Mouse (Mus musculus) cerebral cortex, adult 2 months (tissue): ENCODE measurements around the gene Prss29.

ENCODE experiments used
- whole genome bisulfite sequencing: fragments of 180-500 bp; shearing (Covaris S2); methylation state at CpG from one replicate; pipeline ENCODE4 v1.1.7; 2018; 5-methylcytosine and 5-hydroxymethylcytosine counted together

The Prss29 gene

DNA sequence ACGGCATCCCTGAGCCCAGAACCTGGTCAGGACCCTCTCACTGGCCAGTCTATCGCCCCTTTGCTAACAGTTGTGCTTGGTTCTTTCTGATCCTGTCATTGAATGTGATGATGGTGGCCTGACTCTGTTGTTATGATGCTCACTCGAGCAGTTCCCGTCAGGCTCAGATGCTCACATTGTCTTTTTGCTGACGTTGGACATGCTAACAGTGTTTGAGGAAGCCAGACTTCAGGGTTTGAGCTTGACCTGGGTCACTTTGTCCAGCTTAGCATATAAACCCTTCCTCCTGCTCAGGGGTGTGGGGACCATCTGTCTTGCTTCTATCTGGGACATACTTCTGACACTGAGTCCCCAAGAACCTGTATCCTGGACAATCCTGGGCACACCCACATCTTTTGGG is at the start of gene Prss29:
Prss29 (plus strand) TSS at position 301 of the 400 bp plus-strand sequence.
- 78% methylated on average over 5 of the region's 5 CpGs for WGBS

DNA sequence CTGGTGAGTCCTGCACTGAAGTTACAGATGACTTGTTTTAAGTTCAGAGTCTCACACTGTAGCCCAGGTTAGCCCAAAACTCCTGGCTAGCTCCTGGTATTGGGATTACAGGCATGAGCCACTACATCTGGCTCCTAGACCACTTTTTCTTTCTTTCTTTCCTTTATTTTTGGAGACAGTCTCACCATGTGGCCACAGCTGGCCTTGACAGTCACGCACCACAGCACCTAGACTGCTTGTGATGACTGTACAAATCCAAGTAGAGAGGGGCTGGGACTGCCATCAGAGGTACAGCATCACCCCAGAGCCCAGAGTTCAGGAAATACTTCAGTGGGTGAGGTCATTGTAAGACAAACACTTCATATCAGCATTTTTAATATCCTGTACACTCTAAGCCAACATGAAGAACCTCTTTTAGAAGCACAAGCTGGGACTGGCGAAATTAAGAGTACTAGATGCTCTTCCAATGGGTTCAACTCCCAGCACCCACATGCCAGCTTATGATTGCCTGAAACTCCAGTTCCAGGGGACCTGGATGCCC is 47.6 kb upstream of the Prss29 start:
- 60% methylated on average over 2 of the region's 2 CpGs for WGBS

DNA sequence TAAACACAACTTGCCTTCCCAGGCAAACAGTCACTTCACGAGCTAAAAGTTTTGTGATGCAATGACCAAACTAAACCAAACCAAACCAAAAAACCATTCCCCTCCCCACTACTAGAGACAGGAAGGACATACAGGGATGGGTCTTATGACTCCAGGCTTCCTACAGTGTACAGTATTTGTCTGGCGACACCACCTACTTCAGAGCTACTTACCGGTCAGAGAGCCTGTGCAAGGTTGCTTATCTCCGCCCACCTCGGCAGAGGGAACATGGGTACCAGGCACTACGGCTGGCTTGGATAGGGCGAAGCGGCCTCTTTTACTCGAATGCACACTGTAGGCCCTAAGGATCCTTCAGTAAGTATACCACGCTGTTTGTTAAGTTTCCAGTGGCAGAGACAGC is 46.1 kb upstream of the Prss29 start:
- WGBS = under 1% methylated on average over 10 of the region's 10 CpGs

DNA sequence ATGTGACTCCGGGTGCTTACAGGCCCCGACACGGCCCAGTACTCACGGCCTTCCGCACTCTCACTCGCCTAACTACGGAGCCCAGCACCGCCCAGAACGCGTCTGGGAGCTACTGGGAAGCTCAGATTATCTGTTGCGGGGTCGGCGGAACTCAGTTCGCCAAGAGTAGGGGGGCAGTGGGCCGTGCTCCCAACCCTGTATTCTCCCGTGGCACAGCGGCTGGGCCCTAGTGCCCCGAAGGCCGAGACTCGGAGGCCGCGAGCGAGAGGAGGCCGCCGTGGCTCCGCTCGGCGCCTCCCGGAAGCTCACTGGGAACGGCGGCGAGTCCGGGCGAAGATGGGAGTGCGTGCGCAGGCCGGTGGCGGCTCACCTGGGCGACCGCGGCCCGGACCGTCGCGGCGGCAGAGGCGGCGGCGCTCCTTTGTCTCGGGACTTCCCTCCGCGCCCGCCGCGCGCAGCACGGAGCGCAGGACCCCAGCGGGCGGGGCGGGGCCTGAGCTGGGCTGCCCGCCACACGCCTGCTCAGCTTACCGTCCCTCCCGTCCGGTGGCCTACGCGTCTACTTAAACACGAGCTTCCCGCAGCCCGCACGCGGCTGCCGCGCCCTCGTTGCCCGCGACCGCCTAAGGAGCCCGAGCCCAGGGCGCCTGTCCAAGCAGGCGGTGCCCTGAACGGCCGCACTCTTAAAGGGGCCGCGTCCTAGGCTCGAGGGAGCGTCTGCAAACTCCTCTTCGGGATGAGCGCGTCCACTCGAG is 45.3 kb upstream of the Prss29 start:
- under 1% methylated on average over 92 of the region's 92 CpGs for WGBS

DNA sequence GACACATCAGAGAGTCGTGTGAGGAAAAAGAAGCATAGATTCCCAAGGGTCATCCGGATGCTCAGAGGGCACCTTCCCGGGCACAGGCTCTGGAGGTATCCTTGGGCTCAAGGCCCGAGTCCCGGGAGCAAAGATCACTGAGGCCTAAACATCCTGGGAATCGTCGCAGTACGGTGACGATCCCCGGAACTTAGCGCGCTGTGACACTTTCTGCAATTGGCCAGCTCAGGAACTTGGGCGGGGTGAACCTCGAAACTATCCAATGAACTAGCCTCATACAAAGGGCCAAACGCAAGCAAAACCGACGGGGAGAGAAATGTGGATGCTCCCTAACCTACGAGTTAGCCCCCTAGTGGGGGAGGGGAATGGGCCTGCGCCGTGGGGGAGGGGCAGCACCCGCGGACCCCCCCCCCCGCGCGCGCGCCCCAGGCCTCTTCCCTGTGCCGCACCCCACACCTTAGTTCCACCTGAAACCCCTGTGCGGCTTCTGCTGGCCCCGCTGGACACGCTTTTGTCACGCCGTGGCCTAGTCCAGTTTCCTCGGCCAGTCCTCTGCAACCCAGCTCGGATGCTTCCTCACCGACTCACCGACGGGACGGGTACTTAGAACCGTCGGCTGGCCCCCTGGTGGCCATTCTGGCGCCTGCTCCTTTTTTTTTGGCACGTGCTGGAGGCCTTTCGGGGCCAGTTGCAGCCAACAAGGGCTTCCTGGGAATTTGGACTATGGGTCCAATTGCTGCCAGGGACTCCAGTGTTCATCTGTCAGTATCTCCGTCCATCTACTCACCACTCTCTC is 44.5 kb upstream of the Prss29 start:
- WGBS = under 1% methylated on average over 45 of the region's 45 CpGs

DNA sequence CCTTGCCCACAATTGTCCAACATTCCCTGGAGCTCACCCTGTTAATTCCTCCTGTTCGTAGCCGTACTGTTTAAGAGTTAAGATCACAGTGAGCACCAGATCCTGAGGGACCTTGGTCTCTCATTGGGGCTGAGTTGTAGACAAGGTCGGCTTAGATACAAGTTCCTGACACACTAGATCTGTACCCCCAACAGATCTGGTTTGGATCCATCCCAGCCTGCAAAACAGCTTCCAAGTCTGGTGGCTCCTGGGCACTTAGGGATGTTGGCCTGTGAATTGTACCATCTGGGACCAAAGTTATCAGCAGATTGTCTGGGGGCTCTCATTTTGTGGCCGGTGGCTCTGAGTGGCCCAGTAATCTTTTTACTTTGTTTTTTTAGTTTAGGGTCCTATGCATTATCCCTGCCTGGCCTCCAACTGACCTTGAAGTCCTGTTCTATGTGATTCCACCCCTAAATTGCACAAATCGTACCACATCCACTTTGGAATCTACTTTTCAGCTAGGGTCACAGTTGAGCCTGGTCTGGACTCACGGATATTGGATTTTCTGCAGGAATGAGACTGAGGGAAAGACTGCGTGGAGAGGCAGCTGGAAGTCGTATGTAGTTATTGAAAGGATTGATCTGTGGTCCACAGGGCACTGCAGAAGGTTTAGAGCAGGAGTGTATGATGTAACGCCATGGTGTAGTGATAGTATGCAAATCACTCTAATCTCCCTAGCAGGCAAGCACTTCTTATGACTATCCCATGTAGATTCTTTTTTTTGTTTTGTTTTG is 43.7 kb upstream of the Prss29 start, which contains the start of gene Ube2i:
Ube2i (minus strand) TSS at position 52 of the 776 bp plus-strand sequence.
- 83% methylated on average over 9 of the region's 9 CpGs for WGBS

DNA sequence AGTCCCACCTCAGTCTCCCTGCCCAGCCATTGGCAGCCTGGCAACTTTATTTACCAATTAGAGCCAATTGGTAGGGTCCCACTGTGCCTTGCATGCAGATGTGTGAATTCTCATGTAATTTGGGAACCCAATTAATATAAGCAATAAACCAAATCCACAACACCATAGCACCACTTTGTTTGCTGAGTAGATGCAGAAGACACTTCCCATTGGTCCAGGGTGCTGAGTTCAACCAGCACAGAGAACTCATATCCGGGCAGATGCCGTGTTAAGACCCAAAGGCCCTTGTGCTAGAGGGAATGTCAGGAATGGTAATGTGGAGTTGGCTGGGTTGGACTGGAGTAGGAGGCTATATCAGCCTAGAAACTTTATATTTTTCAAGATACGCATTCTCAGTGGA is 42.6 kb upstream of the Prss29 start:
- 96% methylated on average over 3 of the region's 3 CpGs for WGBS

DNA sequence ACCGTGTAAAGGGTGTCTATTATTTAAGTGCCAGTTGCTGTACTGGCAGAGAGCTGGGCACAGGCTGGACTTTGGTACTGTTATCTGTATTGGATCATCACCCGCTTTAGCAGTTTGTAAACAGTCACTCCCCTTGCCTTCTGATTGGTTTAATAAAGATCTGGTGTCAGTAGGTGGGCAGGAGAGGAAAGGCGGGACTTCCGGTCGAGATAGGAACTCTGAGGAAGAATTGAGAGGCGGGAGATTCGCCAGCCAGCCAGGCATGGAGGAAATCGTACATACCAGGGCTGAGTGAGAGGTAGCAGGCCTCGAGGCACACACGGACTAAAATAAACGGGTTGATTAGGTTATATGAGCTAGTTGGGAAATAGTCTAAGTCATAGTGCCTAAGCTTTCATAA is 36.3 kb upstream of the Prss29 start:
- 55% methylated on average over 11 of the region's 11 CpGs for WGBS

DNA sequence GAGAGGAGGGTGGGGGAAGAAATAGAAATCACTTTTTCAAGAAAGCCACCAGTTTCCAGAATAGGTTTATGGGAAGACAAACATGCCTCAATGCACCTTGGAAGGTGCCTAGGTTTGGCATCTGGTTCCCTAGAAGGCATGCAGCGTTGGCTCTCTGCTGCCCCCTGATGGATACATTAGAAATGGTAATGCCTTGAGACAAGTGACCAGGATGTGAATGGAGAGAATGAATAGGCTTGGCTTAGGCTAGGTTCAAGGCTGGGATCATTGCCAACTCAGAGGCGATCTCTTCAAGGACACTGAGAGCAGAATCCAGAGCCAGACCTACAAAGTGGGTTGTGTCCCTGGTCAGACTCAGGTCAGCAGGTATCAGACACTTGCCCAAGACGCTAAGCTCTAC is 33.4 kb upstream of the Prss29 start:
- 17% methylated on average over 3 of the region's 3 CpGs for WGBS

DNA sequence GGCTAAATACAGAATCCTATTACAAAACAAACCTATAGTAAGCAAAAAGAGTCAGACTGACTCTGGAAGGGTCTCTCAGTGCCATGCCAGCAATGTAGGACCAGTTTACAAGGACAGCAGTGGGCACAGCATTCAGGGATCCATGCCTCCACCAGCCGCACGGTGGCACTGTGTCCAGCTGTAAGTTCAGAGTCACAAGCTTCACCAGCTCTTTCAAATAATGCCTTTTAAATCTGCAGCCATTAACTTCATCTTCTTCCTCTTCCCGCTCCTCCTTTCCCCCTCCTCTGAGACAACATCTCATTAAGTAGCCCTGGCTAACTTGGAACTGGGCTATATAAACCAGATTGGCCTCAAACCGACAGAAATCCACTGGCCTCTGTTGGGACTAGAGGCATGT is 29.6 kb upstream of the Prss29 start:
- 24% methylated on average over 4 of the region's 4 CpGs for WGBS

DNA sequence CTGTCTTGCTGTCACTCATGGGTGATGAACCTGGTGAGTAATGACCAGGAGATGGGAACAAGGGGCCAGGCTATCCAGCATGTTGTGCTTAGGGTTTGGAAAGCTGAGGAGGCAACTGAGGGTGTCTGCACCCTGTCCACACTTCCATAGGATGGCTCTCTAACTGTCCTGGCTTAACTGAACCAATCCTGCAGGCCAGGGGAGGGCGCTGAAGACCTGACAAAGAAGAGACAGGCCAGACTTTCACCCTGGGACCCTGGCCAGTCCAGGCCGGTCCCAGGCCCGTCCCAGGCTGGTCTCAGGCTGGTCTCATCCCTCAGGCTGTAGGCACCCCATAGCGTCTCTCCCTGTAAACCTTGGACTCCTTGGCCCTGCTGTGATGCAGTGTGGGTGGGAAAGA is 28.0 kb upstream of the Prss29 start:
- 41% methylated on average over 4 of the region's 4 CpGs for WGBS

DNA sequence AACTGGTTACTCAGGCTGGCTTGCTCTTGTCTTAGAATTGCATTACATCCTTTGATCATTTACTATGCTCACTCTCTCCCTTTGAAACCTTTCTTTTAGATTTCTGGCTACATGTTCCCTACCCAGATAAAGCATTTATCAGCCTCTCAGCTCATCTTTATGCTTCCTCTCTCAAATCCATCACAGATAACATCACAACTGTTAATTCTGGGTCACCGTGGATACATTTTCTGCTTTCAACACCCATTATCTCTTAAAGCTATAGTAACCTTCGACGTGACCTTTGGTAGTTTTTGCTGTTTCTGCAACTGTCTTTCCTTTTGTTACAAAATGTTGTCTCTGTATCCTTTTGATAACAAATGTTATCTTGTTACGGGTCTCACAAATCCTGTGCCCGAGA is 25.0 kb upstream of the Prss29 start:
- WGBS = 85% methylated on average over 5 of the region's 5 CpGs

DNA sequence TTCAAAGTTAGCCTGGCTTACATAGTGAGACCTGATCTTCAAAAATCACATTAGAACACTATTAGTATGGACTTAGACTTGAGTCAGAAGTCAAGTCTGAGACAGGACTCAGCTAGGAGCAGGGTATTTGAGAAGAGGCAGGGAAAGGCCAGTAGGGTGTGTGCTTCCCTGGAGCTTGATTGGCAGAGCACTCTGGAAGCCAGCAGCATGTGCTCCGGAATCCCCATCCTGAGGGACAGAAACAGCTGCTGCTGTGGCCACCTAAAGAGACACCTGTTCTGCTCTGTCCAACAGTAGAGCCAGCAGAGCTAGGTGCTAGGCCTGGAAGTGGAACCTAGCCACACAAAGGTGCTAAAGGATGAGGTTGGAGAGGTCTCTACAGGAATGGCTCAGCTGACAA is 24.3 kb upstream of the Prss29 start:
- WGBS = 80% methylated on average over 1 of the region's 1 CpGs

DNA sequence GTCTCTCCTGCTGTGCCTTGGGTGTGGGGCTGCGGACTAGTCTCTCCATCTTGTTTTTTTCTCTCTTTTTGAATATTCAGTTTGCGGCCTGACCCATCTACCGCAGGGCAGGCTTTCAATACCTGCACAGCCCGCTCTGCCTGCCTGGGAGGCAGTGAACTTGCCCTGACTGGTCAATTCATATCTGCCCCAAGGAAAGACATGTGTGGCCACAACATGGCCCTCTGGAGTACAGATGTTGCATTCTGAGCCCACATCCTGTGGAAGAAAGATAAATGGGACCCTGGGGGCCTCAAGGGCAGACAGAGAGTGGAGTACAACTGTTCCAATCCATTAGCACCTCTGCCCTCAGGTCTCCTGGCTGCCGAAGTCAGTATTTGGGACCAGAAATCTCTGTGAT is 20.4 kb upstream of the Prss29 start, which contains the start of gene Prss34:
Prss34 (plus strand) TSS at position 301 of the 400 bp plus-strand sequence.
- WGBS = 90% methylated on average over 5 of the region's 5 CpGs

DNA sequence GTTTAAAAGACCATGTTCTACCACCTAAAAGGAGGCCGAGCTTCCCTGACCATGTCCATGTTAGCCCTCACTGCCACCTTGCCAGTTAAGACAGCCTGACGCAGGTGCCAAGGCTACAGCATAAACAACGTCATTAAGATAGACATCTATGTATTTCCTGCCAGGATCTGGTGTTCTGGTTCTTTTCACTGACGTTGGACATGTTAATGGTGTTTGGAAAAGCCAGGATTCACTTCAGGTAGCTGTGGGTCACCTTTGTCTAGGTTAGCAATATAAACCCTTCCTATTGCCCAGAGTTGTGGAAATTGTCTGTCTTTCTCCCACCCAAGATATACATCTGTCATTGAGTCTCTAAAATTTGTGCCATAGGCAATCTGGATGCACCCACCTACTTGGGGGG is 10.1 kb upstream of the Prss29 start, which contains the start of gene Prss28:
Prss28 (plus strand) TSS at position 301 of the 400 bp plus-strand sequence.
- WGBS = 81% methylated on average over 4 of the region's 4 CpGs

DNA sequence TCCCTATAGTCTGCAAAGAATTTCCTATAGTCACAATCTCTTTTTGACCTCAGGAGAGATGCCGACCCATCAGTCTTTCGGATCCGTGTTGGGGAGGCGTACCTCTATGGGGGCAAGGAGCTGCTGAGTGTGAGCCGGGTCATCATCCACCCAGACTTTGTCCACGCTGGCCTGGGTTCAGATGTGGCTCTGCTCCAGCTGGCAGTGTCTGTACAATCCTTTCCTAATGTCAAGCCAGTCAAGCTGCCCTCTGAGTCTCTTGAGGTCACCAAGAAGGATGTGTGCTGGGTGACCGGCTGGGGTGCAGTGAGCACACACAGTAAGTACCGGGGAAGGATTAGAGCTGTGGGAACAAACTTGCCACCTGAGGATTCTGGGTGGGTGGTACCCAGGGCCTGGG is 2.4 kb downstream of the Prss29 start:
- 91% methylated on average over 8 of the region's 8 CpGs for WGBS

DNA sequence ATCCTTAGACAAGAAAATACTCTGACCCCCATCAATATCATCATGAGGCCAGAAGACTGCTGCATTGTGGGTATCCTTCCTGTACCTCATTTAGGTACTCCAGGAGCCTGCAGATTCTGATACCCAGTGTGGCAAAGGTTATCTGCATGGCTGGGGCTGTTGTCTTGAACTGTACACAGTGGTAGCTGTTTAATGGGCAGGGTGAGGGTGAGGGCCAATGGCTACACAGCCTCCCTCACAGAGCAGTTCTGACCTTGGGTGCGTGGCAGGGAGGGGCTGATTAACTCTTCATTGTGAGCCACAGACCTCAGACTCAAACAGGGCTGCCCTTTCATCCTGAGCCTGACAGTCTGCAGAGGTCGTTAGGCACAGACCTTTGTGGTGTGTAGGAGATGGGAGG is 4.5 kb downstream of the Prss29 start:
- WGBS = 51% methylated on average over 2 of the region's 2 CpGs

DNA sequence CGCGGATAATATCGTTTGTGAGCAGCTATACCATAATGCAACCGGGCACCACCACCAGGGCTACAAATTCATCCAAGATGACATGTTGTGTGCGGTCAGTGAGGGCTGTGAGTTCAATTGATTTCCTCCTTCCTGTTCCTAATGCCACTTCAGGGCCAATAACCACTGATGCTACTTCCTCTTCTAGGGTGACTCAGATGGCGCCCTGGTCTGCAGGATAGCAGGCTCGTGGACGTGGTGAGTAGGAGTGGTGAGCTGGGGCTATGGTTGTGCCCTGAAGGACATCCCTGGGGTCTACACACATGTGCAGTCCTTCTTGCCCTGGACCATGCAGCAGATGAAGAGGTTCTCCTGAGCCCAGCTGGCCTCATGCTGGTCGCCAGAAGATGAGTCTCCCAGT is 13.9 kb downstream of the Prss29 start:
- WGBS = 74% methylated on average over 9 of the region's 9 CpGs

DNA sequence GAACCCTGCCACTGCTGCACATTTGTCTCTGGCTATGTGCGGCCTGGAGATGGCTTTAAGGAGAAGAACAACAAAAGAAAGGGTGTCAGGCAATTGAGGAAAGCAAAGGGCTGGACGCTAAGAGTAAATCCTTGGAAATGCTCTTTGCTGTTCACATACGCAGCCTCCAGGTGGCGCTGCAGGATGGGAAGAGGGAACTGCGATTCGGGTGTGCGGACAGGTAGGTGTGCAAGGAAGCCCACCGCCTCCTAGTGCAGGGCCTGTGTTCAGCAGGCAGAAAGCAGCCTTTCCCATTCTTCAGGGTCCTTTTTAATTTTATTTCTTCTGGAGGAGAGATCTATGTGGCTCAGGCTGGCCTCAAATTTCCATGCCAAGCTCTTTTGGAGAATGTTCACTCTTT is 15.5 kb downstream of the Prss29 start:
- 3% methylated on average over 8 of the region's 8 CpGs for WGBS

DNA sequence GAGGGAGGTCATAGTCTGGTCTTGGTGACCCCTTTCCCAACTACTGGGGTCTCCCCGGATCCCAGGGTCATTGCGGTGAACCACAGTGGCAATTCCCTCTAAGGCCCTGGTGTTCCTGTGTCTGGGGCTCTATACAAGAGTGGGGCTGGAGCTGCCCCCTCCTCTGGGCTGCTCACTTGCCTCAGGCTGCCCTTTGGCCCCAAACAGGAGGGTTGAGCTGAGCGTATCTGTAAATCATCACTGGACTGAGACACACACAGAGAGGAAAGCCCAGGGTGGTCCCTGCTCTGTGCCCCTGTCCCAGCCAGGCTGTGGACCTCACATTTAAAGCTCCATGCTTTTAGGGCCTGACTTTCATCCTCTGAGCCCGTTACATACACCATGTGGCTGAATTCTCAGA is 19.8 kb downstream of the Prss29 start:
- 93% methylated on average over 4 of the region's 4 CpGs for WGBS

DNA sequence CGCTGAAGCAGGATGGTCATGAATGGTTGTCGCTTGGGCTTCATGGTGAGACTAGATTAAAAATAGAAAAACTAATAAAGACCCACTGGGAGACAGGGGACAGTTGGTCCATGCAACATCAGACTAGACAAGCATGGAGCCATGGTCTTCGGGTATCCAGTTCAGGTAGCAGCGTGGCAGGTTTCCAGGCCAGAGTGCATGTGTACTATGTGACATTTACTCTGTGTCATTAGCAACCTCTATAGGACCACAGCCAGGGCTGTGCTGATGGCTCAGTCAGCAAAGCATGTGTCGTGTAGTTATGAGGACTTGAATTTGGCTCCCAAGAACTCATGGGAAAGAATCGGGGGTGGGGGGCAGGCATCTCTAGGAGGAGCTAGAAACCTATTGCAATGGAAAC is 21.5 kb downstream of the Prss29 start:
- WGBS = 84% methylated on average over 6 of the region's 6 CpGs

DNA sequence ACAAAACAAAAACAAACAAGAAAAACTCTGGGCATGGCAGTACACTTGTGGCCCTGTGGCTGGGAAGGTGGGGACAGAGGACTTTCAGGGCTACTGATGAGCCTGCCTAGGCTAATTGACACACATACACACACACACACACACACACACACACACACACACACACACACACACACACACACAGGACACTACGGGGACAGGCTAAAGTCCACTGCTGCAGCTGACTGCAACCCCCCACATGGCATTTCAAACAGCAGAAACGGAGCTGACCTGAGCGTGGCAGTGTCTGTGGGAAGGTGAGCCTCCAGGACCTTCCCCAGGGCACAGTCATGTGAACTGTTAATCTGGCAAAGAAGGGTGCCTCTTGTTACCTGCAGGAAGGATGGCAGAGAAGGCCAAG is 23.0 kb downstream of the Prss29 start:
- WGBS = 75% methylated on average over 3 of the region's 3 CpGs
